Mouse (Mus musculus) thymus, adult 2 months (tissue): ENCODE measurements around the gene Ank3. TPM values are rescaled to one million over a fixed set of nuclear protein-coding genes. Genes with fewer than 3 reads are reported as not detected.

ENCODE experiments used
- DNase-seq: peaks from one replicate; pipeline ENCODE4 v3.0.0; 2021
- H3K27ac ChIP-seq: fragments of 200-500 bp; 2 replicates; pipeline ENCODE4 v1.5.1; 2012; ENCODE audit warnings: low read length, control low read depth; ENCODE audit not compliant: control insufficient read depth, insufficient read depth
- H3K27me3 ChIP-seq: fragments of 200-500 bp; 2 replicates; pipeline ENCODE4 v1.6.1; 2012; ENCODE audit warnings: mild to moderate bottlenecking, low read length, moderate library complexity, mixed read lengths; ENCODE audit not compliant: control insufficient read depth, insufficient read depth
- H3K36me3 ChIP-seq: fragments of 200-500 bp; 2 replicates; pipeline ENCODE4 v1.6.1; 2012; ENCODE audit warnings: mild to moderate bottlenecking, low read length, moderate library complexity; ENCODE audit not compliant: control insufficient read depth, insufficient read depth
- H3K4me1 ChIP-seq: fragments of 200-500 bp; replicated peaks from 2 replicates; pipeline ENCODE4 v1.6.1; 2012; ENCODE audit warnings: low read length; ENCODE audit not compliant: control insufficient read depth, insufficient read depth
- H3K4me3 ChIP-seq: fragments of 200-500 bp; 2 replicates; pipeline ENCODE4 v1.5.1; 2012; ENCODE audit warnings: mild to moderate bottlenecking, low read length, control low read depth, moderate library complexity; ENCODE audit not compliant: control insufficient read depth, insufficient read depth
- CTCF ChIP-seq: fragments of 200-500 bp; IDR thresholded peaks from 2 replicates; pipeline ENCODE4 v1.5.1; 2012; ENCODE audit warnings: mild to moderate bottlenecking, control low read depth, low read length, moderate library complexity, borderline replicate concordance; ENCODE audit not compliant: control insufficient read depth, poor library complexity, insufficient read depth; ENCODE audit errors: extremely low read depth
- POLR2A ChIP-seq: fragments of 200-500 bp; IDR thresholded peaks from 2 replicates; pipeline ENCODE4 v1.6.1; 2012; ENCODE audit warnings: mild to moderate bottlenecking, low read length, control low read depth, moderate library complexity; ENCODE audit not compliant: control insufficient read depth, poor library complexity, insufficient read depth; ENCODE audit errors: extremely low read depth
- WGBS: fragments of 180-500 bp; shearing (Covaris S2); methylation state at CpG from one replicate; pipeline ENCODE4 v1.1.7; 2018; 5-methylcytosine and 5-hydroxymethylcytosine counted together
- polyA plus RNA-seq: library from polyadenylated mRNA; depleted of rRNA; stranded (reverse); fragments of >200 nt; gene quantifications from 2 replicates; pipeline ENCODE4 v1.2.3, GENCODE M21; 2012

The Ank3 gene
- polyA plus RNA-seq, 1 experiment: 4.2 TPM

GRCm38 (mm10) chr10:69829236-69829635, 430.7 kb downstream of the Ank3 start:
- Histone ChIP-seq H3K36me3 (no peaks in the 10 kb centered on the region), H3K27ac (no peak overlapping the region), H3K4me1 (no peaks in the 10 kb centered on the region), H3K4me3 (no peak overlapping the region), H3K27me3 (no peaks in the 10 kb centered on the region)
- WGBS: 94% methylated on average over 3 of the region's 3 CpGs
- DNase-seq: no peak
- no peak for TF ChIP-seq CTCF
- TF ChIP-seq POLR2A: no peak

GRCm38 (mm10) chr10:69831568-69831967, 433.0 kb downstream of the Ank3 start:
- DNase-seq: no peak
- H3K36me3 ChIP-seq: no peaks in the 10 kb centered on the region
- TF ChIP-seq POLR2A (no peak), CTCF (no peak)
- no peak overlapping the region for H3K27ac ChIP-seq
- no peak overlapping the region for H3K4me3 ChIP-seq
- H3K27me3 ChIP-seq: no peaks in the 10 kb centered on the region
- H3K4me1 ChIP-seq: no peaks in the 10 kb centered on the region
- WGBS: 74% methylated on average over 7 of the region's 7 CpGs

GRCm38 (mm10) chr10:69832241-69832640, 433.7 kb downstream of the Ank3 start:
- Histone ChIP-seq H3K27me3 (no peaks in the 10 kb centered on the region), H3K4me3 (no peak overlapping the region), H3K4me1 (no peaks in the 10 kb centered on the region), H3K36me3 (no peaks in the 10 kb centered on the region), H3K27ac (no peak overlapping the region)
- DNase-seq: no peak
- WGBS: 78% methylated on average over 4 of the region's 4 CpGs
- no peak for TF ChIP-seq POLR2A
- TF ChIP-seq CTCF: no peak

GRCm38 (mm10) chr10:69832822-69833221, 434.2 kb downstream of the Ank3 start:
- TF ChIP-seq CTCF (no peak), POLR2A (no peak)
- Histone ChIP-seq H3K27me3 (no peaks in the 10 kb centered on the region), H3K27ac (no peak overlapping the region), H3K4me3 (no peak overlapping the region), H3K36me3 (no peaks in the 10 kb centered on the region), H3K4me1 (no peaks in the 10 kb centered on the region)
- 94% methylated on average over 7 of the region's 7 CpGs for WGBS
- no peak for DNase-seq

GRCm38 (mm10) chr10:69834700-69835099, 436.1 kb downstream of the Ank3 start:
- no peaks in the 10 kb centered on the region for H3K4me1 ChIP-seq
- no peak overlapping the region for H3K27ac ChIP-seq
- 88% methylated on average over 4 of the region's 4 CpGs for whole genome bisulfite sequencing
- H3K4me3 ChIP-seq: no peak overlapping the region
- DNase-seq: no peak
- no peaks in the 10 kb centered on the region for H3K36me3 ChIP-seq
- no peak for TF ChIP-seq POLR2A
- no peak for TF ChIP-seq CTCF
- no peaks in the 10 kb centered on the region for H3K27me3 ChIP-seq

- Histone ChIP-seq H3K4me3 (no peak overlapping the region), H3K4me1 (no peaks in the 10 kb centered on the region), H3K27me3 (no peaks in the 10 kb centered on the region), H3K36me3 (no peaks in the 10 kb centered on the region), H3K27ac (no peak overlapping the region)
- DNase-seq: peak; percentile 12
- WGBS: 48% methylated on average over 4 of the region's 4 CpGs
- TF ChIP-seq POLR2A (no peak), CTCF (peak; percentile 23; the same call in 1 of the 2 replicates)
Measured at GRCm38 (mm10) chr10:69845749-69846148, 447.2 kb downstream of the Ank3 start.
